Mouse (Mus musculus): ENCODE data around the gene Tagln.

Gene Tagln

GRCm38 (mm10) chr9:45935628-45936210 lies at the start of gene Tagln:
Tagln (minus strand) TSS chr9:45936058.
- no peak for DNase-seq (ENCODE audit: low spot score in 2 of 2)

GRCm38 (mm10) chr9:45985229-45985567 lies 49.3 kb upstream of the Tagln start:
- peak in 1 of 2 experiments; percentile 63 for DNase-seq (ENCODE audit: low spot score in 2 of 2)

- DNase-seq (ENCODE audit: low spot score in 2 of 2), result peak; percentile 74 to 90
Observed at GRCm38 (mm10) chr9:45984409-45985228, 48.8 kb upstream of the Tagln start.

GRCm38 (mm10) chr9:45983676-45984408 lies 48.0 kb upstream of the Tagln start:
- DNase-seq (ENCODE audit: low spot score in 2 of 2), result peak in 1 of 2 experiments; percentile 29

- no peak for DNase-seq (ENCODE audit: low spot score in 2 of 2)
Observed at GRCm38 (mm10) chr9:45981331-45981730, 45.5 kb upstream of the Tagln start.

GRCm38 (mm10) chr9:45980611-45981010 lies 44.8 kb upstream of the Tagln start:
- DNase-seq (ENCODE audit: low spot score in 2 of 2), result no peak

GRCm38 (mm10) chr9:45979778-45980177 lies 43.9 kb upstream of the Tagln start:
- no peak for DNase-seq (ENCODE audit: low spot score in 2 of 2)

- DNase-seq (ENCODE audit: low spot score in 2 of 2), result no peak
Observed at GRCm38 (mm10) chr9:45976884-45977283, 41.0 kb upstream of the Tagln start.

GRCm38 (mm10) chr9:45963577-45963976 lies 27.7 kb upstream of the Tagln start:
- no peak for DNase-seq (ENCODE audit: low spot score in 2 of 2)

- no peak for DNase-seq (ENCODE audit: low spot score in 2 of 2)
Observed at GRCm38 (mm10) chr9:45961855-45962254, 26.0 kb upstream of the Tagln start.

- DNase-seq (ENCODE audit: low spot score in 2 of 2), result no peak
Observed at GRCm38 (mm10) chr9:45959661-45960060, 23.8 kb upstream of the Tagln start.

GRCm38 (mm10) chr9:45958851-45959250 lies 23.0 kb upstream of the Tagln start:
- DNase-seq (ENCODE audit: low spot score in 2 of 2), result no peak

GRCm38 (mm10) chr9:45958023-45958670 lies 22.3 kb upstream of the Tagln start:
- no peak for DNase-seq (ENCODE audit: low spot score in 2 of 2)

- DNase-seq (ENCODE audit: low spot score in 2 of 2), result peak; percentile 56 to 80
Observed at GRCm38 (mm10) chr9:45955107-45955963, 19.5 kb upstream of the Tagln start, which contains the start of gene Sidt2. Sidt2 (minus strand) TSS chr9:45955258.

- peak in 1 of 2 experiments; percentile 46 for DNase-seq (ENCODE audit: low spot score in 2 of 2)
Observed at GRCm38 (mm10) chr9:45954294-45955106, 18.6 kb upstream of the Tagln start.

- no peak for DNase-seq (ENCODE audit: low spot score in 2 of 2)
Observed at GRCm38 (mm10) chr9:45953511-45954293, 17.8 kb upstream of the Tagln start.

- DNase-seq (ENCODE audit: low spot score in 2 of 2), result no peak
Observed at GRCm38 (mm10) chr9:45952890-45953289, 17.0 kb upstream of the Tagln start.

GRCm38 (mm10) chr9:45952057-45952456 lies 16.2 kb upstream of the Tagln start:
- no peak for DNase-seq (ENCODE audit: low spot score in 2 of 2)

- DNase-seq (ENCODE audit: low spot score in 2 of 2), result no peak
Observed at GRCm38 (mm10) chr9:45946872-45947183, 11.0 kb upstream of the Tagln start.
